Mouse (Mus musculus) layer of hippocampus, postnatal 10 days (tissue): ENCODE measurements around the gene Psapl1. TPM values are rescaled to one million over a fixed set of nuclear protein-coding genes. Genes with fewer than 3 reads are reported as not detected.
"Not testable (repeated sequence)": the region's sequence is repeated elsewhere in the genome, so short reads cannot be mapped to it uniquely, and the experiment has no call there.

ENCODE experiments used
- DNase-seq, 2 experiments: peaks; one replicate each; pipeline ENCODE4 v3.0.0; 2021; ENCODE audit warnings: low spot score in 2 of 2
- total RNA-seq, 2 experiments: library from RNA; stranded (reverse); gene quantifications; 2 replicates each; pipeline ENCODE4 v1.2.3; 2021

The Psapl1 gene
- total RNA-seq, 2 experiments from 2014 or later = not detected

DNA sequence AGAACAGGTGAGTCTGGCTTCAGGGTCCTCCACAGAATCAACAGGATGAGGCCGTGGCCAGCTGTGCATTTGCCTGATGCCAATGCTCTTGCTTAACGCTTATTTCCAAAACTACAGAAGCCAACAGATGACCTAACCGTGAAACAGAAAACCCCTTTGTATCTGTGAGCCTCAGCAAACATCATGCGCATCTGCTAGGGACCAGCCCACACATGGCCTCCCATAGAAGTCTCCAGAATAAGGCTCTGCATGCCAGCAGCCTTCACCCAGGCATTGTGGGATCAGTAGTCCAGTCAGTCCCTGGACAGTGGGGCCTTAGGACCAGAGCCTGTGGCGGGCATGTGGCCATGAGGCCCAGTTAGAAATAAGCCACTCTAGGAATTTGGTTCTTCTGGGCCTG, 400 bp upstream of the Psapl1 start:
- DNase-seq = no peak

DNA sequence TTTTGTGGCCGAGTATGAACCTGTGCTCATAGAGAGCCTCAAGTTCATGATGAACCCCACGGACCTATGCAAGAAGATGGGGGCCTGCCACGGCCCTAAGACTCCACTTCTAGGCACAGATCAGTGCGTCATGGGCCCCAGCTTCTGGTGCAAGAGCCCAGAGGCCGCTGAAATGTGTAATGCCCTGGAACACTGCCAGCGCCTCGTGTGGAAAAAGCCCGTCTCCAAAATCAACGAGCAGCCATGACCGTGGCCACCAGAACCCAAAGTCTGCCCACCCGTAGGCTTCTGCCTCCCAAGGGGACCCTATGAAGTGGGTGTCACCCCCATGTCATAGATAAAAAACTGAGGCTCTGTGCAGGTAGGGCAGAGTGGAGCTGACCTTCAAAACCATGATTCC, 1.6 kb downstream of the Psapl1 start:
- DNase-seq = no peak

DNA sequence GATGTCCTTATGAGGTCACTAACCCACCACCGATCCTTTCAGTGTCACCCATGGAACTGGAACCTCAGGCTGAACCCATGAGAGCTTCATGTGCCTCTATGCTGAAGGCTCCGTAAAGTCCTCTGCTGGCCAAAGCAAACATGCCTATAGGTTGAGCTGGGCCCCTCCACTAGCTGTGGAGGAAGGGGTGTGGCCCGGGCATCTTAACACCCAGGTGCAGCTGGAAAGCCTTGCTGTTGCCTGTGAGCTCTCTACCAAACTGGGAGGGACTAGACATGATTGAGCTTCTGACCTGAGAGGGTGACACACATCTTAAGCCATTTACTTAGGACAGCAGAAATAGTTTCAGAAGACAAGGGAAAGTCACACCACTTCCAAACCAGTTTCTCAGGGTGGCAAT, 5.0 kb downstream of the Psapl1 start:
- DNase-seq = no peak

DNA sequence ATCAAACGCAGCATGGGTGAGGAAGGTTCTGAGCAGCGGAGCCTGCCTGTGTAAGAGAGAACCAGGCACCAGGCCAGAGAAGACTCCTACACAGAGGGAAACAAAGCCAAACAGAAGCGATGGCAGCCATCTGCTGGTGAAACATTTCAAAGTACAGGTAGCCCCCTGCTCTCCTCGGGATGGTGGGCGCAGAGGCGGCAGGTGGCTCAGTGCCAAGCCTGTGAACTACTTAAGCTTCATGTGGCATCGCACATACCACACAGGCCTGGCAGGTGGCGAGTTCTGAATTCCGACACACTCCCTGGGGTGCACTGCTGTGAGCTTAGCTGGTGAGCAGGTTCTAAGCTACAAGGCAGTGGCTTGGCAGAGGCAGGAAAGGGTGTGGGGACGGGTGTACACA, 9.5 kb downstream of the Psapl1 start:
- peak; percentile 83 to 84 for DNase-seq

DNA sequence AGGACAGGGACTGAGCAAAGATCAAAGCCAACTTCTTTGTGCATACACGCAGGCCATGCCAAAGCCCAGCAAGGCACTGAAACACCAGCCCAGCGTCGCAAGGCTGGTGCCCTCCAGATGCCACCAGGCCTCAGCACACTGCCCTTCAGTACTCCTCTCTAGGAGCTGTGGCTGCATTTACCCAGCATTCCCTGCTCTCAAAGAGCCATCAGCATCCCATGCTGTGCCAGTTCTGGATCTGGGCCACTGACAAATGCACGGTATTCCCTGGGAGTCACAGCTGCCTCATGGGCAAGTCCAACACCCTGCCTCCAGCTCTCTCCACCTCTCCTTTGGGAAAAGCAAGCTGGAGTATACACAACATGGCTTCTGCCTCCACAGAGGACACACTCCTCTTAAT, 16.3 kb downstream of the Psapl1 start:
- DNase-seq = no peak

DNA sequence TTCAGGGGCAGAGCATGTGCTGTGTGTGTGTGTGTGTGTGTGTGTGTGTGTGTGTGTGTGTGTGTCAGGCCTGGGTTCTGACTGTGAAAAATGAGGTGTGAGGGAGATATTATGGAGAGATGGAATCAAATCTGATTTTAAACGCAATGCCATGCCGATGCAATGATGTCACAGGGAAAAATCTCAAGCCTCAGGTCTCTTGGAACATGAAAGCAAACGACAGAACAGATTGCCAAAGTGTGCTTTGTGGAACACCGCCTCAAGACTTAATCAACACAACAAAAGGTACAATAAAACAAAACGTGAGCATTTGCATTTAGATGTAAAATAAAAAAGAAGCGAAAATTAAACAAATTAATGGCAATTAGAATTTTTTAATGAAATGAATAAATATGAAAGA, 16.8 kb downstream of the Psapl1 start:
- no peak for DNase-seq

DNA sequence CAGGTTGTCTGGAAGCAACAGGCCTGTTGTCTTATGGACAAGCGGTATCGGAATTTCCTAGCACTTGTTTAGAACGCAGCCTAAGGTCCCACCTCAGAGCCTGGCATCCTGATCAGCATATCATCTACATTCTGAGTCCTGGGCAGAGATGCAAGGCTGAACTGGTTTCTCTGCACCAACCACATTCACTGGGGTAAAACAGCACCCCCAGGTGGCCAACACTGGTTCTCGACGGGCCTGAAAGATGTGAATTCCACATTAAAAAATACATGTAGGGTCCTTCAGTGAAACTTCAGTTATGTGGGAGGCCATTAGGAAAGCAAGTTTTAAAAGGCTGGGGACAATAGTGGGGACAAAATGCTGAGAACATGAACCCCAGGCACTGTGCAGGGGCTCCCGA, 20.0 kb downstream of the Psapl1 start:
- DNase-seq = peak; percentile 80 to 82

DNA sequence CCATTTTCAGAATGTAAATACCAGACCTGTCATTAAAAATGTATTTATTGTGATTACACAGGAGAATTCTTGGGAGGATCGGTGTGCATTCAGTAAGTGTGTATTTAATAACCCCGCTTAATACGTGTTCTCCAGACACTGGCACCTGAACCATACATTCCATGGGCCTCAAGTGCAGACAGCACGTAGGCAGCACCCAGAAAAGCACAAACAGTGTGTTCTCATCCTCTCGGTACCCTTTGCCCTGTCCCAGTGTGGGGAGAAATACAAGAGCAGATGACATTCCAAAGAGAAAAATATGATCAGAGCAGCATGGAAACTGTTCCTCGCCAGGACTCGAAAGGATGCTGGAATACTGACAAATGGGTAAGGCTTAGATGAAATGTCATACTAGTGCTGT, 22.0 kb downstream of the Psapl1 start:
- no peak for DNase-seq

DNA sequence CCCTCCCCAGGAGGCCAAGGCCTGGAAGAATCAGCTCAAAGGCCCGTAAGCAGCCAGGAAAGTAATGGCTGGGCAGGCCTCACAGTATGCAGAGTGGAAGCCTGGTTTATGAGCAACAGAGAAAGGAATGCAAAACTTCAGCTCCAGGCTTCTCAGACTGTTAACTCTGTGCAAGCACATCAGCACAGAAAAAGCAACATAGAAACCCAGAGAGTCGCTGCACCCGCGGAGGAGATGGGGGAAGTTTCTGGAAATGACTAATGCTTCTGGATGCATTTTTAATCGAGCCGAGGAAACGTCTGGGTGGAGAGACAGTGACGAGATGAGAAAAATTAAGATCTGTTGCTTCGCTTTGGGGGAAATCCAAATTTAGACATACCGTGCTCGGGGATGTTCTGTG, 22.5 kb downstream of the Psapl1 start:
- DNase-seq = no peak

DNA sequence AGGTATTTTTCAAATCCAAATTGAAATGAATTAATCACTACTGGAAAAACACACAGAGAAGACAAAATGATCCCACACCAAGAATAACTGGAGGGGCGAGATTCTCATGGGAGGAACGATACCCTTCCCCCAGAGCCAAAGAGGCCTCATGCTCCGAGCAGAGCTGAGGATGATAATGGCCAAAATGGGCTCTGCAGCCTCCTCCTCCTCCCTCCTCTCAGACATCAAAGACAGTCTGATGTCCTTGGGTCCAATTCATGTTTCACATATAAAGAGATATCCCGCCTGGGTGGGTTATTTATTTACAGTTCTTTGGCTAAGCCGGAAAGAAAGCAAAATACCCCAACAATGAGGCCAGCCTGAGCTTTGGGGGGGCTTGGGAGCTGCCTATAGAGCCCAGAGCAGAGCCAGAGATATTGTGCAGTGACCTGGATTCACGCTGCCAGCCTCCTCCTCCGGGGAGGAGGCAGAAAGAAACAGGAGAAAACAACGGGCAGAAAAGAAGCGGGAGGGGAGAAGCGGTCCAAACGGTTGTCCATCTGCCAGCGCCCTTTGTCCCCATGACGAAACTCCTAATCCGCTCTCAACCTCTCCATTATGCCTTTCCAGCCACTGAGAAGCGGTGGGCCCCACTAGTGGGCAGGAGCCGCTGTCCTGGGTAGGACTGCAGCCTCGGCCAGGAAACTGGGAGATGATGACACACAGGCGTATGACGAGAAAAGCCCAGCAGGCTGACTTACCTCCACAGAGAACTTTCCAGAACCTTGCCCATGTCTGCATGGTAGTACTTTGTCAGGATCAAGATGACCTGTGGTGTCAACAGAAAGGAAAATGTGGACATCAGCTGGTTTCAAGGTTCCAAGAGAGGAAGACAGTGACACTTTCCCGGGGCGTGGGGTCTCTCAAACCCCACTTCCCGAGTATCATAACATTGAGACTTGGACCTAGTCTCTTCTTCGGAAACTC, 24.9 kb downstream of the Psapl1 start:
- DNase-seq = no peak

DNA sequence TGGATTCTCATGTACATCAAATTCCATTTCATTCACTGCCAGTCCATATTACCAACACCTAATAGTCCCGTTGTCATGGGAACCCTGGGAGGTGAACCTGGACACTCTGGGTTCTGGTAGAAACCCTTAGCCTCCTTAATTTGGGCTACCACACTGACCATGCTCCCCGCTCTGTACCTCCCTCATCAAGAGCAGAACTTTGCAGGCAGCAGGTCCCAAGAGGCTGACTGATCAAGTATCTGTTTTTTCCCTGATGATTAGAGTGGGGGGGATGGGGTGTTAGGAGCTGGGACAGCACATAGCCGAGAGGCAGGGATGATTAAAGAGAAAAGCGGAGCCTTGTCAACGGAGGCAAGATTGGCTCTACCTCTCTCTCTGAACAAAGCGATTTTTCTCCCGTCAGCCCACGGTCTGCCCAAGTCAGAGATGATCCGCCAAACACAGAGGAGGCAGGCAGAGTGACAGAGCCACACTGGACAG, 26.5 kb downstream of the Psapl1 start:
- no peak for DNase-seq

DNA sequence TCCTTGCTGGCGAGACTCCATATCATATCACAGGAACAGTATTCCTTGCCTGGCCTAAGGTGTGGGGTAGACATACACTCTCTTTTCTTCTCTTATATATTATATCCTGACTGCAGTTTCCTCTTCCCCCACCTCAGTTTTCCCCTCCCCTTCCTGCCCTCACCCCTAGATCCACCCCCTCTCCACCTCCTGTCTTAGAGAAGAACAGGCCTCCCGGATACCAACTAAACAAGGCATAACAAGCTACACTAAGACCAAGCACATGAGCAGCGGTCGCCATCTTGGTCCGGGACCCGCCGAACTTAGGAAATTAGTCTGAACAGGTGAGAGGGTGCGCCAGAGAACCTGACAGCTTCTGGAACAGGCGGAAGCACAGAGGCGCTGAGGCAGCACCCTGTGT, 33.7 kb downstream of the Psapl1 start:
- not testable (repeated sequence) for DNase-seq

DNA sequence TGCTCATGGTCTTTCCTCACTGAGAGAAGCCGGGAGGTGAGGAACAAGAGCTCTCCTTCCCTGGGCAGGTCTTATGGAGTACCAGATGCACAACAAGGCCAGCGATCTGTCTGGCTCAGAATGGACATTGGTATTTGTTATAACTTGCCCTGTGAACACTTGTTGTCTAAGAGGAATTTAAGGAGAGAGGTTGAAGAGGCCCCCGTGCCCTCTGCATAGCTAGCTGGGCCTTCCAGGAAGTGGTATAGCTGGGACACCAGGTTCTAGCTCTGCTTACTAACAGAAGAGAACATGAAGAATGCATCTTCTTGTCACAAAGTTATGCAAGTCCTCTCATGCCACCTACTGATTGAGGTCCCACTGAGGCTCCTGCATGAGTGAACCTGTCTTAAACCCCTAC, 44.2 kb downstream of the Psapl1 start:
- no peak for DNase-seq

DNA sequence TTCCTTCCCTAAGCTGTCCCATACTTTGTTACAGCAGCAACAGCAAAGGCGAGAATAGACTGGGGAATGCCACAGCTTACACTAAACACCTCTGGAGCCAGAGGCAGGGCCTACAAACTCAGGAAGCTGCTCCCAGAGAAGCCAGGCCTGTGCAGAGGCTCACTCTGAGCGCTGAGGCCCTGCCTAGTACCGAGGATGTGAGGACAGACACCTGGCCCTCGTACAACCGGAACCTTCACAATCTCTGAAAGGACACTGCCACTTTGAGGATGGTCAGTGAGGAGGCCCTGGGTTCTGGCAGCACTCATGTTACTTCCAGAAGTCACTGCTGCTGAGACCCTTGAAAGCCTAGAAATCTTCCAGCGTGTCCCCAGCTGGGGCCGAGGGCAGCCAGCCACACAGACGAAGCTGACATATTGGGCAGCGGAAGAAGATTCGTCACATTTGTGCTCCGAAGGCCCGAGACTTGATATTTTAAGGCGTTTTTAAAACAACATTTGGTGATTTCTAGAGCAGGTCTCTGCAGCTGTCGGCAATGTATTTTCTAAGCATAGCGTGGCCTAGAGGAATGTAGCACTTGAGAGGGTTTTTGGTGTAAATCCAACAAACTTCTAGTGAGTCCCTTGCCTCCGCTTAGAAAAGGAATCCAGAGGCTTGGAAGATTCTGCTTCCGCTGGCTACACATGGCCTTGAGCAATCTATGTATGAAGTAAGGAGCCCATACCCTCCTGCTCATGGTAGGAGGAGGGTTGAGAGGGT, 49.1 kb downstream of the Psapl1 start:
- DNase-seq = no peak

DNA sequence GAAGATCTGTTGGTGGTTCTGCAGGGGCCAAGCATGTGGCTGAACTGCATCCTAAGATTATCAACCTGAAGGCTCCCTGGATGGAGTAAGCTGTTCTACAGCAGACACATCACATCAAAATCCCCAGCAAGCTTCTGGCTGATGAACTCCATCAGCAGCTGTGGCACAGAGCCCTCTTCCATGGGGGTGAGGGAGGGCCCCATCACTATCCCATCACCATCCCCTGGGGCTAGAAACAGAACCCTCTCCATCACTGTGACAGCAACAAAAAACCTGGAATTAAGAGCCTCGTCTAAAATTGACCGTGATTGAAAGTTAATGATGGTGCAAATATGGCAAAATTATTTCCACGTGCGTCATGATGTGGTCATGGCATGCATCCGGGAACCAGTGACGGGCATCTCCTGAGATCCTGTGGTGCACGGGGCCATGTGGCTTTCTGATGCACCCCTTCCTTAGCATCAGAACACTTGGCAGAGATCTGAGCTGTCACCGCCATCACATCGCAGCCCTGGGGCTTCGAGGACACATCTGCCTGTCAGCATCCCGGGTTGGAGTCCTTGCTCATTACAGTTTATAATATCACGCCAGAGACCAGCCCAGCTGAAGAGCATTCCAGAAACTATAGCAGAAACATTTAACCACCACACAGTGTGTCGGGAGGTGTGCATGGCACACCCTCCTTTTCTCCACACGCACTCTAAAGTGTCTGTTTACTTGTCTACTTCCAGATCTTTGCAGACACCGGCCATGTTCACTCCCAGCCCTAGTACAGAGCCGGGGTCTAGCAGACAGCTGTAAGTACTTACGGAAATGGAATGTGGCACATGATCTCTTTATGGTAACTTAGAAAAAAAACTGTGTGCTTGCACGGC, 51.1 kb downstream of the Psapl1 start:
- no peak for DNase-seq

Other genes with a start within 250 kb of the Psapl1 start
- gene Sorcs2, start 194.1 kb downstream of the Psapl1 start, total RNA-seq = 10 to 100 TPM; 56.9 to 60.9 TPM